Mouse (Mus musculus) brain, adult 2 months (tissue): ENCODE measurements around the gene Vmn2r26.
"Not testable (repeated sequence)": the region's sequence is repeated elsewhere in the genome, so short reads cannot be mapped to it uniquely, and the experiment has no call there.

Experiments used
- DNase-seq: peaks from one replicate; pipeline ENCODE4 v3.0.0; 2011; ENCODE audit warnings: low read depth, low spot score

Gene Vmn2r26

DNA sequence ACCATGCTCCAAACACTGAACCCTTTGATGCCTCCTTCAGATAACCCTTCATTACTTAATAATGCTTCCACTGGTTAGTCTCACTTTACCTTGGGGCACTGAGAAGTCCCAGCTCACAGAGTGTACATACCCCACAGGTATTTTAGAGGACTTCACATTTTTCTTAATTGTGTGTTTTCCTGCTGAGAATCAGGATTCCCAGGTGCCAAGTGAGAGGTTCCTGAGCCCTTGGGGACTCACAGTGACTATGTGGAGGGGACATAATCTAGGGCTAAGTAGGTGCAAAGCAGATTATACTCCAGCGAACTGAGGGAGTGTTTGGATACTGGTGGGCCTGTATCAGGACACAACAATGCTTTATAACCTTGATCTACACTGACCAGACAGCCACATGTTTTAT, at the start of gene Vmn2r26:
Gene Vmn2r26, plus strand, starts transcription at position 301 of the 400 bp plus-strand sequence.
- DNase-seq = not testable (repeated sequence)

DNA sequence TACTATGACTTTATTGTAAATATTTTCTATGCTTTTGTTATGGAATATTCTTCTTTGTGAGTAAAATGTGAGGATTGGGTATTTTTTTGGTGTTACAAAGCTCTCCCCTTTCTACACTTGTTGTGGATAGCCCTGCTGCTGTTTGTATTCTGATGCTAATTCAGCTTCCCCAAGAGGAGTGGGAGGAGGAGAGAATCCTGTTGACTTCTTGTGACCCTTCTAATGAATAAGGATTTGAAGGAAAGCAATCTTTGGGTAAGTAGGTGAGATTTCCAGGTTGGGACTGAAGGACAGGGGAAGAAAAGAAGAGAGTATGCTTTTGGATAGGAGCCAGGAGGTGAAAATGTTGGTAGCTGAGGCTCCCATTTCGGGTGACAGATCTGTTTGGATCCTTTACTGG, 3.5 kb upstream of the Vmn2r26 start:
- DNase-seq = no peak

DNA sequence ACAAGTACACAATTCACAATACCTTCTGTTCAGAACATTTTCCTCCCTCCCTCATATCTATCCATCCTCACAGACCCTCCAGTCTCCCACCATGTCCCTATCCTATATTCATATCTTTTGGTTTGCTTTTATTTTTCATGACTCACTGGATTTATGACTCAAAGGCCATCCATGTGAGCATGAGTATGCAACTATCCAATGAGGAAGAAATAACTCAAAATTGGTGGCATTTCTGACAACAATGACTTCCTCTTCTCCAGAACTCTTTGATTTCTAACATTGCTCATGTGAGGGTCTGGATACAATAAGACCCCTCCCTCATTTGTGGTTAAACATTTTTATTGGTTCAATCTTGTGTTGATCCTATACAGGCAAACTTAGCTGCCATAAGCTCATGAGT, 24.0 kb downstream of the Vmn2r26 start:
- no peak for DNase-seq

DNA sequence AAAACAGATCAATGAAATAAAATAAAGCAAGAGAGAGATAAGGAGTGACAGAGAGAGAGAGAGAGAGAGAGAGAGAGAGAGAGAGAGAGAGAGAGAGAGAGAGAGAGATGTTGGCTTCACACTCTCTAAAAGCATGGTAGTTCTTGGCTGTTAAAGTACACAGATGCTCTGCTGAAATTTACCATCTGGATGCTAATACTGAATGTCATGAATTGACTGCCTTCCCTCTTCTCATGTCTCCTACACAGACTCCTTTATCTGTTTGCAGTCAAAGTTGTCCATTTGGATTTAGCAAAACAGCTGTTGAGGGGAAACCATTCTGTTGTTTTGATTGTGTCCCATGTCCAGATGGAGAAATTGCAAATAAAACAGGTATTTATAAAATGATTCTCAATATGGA, 29.2 kb downstream of the Vmn2r26 start:
- DNase-seq = peak; percentile 29

DNA sequence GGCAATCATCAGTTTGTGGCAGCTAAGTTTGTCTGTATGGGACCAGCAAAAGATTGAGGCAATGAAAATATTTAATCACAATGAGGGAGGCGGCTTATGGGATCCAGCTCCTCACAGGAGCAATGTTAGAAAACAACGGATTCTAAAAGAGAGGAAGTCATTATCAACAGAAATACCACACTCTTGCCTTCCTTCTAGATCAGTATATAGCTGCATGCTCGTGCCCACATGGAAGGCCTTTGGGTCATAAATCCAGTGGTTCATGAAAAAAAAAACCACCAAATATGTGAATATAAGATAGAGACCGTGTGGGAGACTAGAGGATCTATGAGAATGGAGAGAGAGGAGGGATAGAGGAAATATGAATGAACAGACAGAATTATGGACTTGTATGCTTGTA, 78.0 kb downstream of the Vmn2r26 start:
- DNase-seq = no peak
